Mouse (Mus musculus) embryonic facial prominence, embryonic 15.5 days (tissue): ENCODE data around the gene 3110040M04Rik. TPM values are rescaled to one million over a fixed set of nuclear protein-coding genes. Genes with fewer than 3 reads are reported as not detected.

Experiments
- ATAC-seq: fragments of 200-750 bp; cut with Nextera tagmentation; 2 replicates; pipeline ENCODE4 v1.8.0; 2017; ENCODE audit warnings: low read depth, moderate TSS enrichment; ENCODE audit not compliant: insufficient number of reproducible peaks, low FRiP score, low TSS enrichment
- H3K27ac ChIP-seq: fragments of 300-500 bp; sonication (generic); replicated peaks from 2 replicates; pipeline ENCODE4 v1.5.1; 2015; ENCODE audit warnings: mild to moderate bottlenecking, inconsistent platforms
- H3K27me3 ChIP-seq: fragments of 300-500 bp; sonication (generic); 2 replicates; pipeline ENCODE4 v1.6.1; 2015; ENCODE audit warnings: inconsistent platforms
- H3K36me3 ChIP-seq: fragments of 300-500 bp; sonication (generic); 2 replicates; pipeline ENCODE4 v1.6.1; 2015; ENCODE audit warnings: mild to moderate bottlenecking, inconsistent platforms
- H3K4me1 ChIP-seq: fragments of 300-500 bp; sonication (generic); 2 replicates; pipeline ENCODE4 v1.6.1; 2015; ENCODE audit warnings: inconsistent platforms
- H3K4me2 ChIP-seq: fragments of 300-500 bp; sonication (generic); replicated peaks from 2 replicates; pipeline ENCODE4 v1.6.1; 2015; ENCODE audit warnings: mild to moderate bottlenecking, inconsistent platforms
- H3K4me3 ChIP-seq: fragments of 300-500 bp; sonication (generic); replicated peaks from 2 replicates; pipeline ENCODE4 v1.5.1; 2015; ENCODE audit warnings: mild to moderate bottlenecking, inconsistent platforms
- H3K9ac ChIP-seq: fragments of 300-500 bp; sonication (generic); 2 replicates; pipeline ENCODE4 v1.6.1; 2015; ENCODE audit warnings: inconsistent platforms
- H3K9me3 ChIP-seq: fragments of 300-500 bp; sonication (generic); replicated peaks from 2 replicates; pipeline ENCODE4 v1.6.1; 2016; ENCODE audit warnings: inconsistent platforms
- WGBS: fragments of 180-500 bp; shearing (Covaris S2); methylation state at CpG from one replicate; pipeline ENCODE4 v1.1.7; 2015; 5-methylcytosine and 5-hydroxymethylcytosine counted together
- polyA plus RNA-seq: library from polyadenylated mRNA; unstranded; fragments of >200 nt; fragmentation: Nextera tagmentation; extraction: Ambion mirVana; gene quantifications from 2 replicates; pipeline ENCODE4 v1.2.1, GENCODE M21; 2015

Gene 3110040M04Rik
- polyA plus RNA-seq, 1 experiment from 2014 or later: not detected

DNA sequence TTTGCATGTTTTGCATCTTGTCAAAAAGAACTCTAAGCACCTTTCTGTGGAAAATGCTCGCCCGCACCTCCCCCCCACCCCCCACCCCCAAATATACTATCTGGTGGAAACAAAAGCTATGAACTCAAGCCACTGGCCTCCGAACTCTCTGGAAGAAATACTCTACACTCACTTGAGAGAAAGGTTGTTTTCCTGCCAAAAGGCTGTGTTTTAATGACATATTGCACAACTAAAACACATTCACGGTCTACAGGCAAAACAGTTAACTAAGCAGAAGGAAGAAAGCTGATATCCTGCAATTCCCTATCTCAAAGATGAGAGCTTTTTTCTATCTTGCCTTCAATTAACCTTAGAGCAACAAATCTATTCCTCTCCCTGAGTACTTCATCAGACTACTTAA is 39.4 kb downstream of the 3110040M04Rik start:
- WGBS: 85% methylated on average over 4 of the region's 4 CpGs
- Histone ChIP-seq H3K9me3 (no peaks in the 10 kb centered on the region), H3K9ac (no peak overlapping the region), H3K4me3 (no peak overlapping the region), H3K27me3 (no peaks in the 10 kb centered on the region), H3K36me3 (no peaks in the 10 kb centered on the region), H3K4me1 (no peaks in the 10 kb centered on the region), H3K4me2 (no peak overlapping the region), H3K27ac (no peak overlapping the region)
- ATAC-seq: no peak

DNA sequence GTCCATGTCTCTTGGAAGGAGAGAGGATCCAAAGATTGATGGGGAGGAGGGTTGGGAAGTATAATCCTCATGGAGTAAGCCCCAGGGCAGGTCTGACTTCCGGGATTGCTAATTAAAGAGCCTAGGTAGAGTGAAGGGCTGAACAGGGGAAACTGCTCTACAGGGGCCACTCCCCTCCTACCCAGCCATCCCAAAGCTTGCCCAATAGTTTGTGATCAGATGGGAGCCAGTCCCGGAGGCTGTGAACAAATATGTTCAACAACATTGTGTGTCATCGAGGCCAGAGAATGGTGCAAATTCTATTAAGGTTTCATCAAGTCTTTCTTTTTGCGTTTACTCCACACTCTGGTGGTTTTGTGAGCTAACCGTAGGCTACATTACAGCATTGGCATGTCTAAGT is 40.1 kb downstream of the 3110040M04Rik start:
- no peak overlapping the region for H3K9ac ChIP-seq
- H3K27me3 ChIP-seq: no peaks in the 10 kb centered on the region
- no peak for ATAC-seq
- 85% methylated on average over 5 of the region's 5 CpGs for WGBS
- H3K36me3 ChIP-seq: no peaks in the 10 kb centered on the region
- no peak overlapping the region for H3K4me2 ChIP-seq
- no peak overlapping the region for H3K27ac ChIP-seq
- H3K9me3 ChIP-seq: no peaks in the 10 kb centered on the region
- H3K4me1 ChIP-seq: no peaks in the 10 kb centered on the region
- no peak overlapping the region for H3K4me3 ChIP-seq

DNA sequence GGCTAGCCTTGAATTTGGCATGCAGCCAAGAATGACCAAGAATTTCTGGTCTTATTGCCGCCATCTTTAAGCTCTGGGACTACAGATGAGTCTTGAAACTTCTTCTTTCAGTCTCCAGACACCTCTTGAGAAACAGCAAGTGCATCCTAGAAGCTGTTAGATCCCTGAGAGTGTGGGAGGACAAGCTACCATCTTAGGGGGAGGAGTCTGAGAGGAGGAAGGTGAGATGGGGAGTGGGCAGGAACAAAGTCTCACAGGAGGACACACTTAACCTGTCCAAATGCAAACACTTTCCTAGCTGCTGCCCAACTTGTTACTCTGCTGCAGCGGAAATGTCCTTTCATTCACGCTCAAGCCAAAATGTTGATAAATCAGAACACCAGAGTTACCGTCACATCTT is 40.8 kb downstream of the 3110040M04Rik start:
- H3K4me2 ChIP-seq: no peak overlapping the region
- no peaks in the 10 kb centered on the region for H3K9me3 ChIP-seq
- H3K4me3 ChIP-seq: no peak overlapping the region
- no peak overlapping the region for H3K27ac ChIP-seq
- 92% methylated on average over 4 of the region's 4 CpGs for WGBS
- H3K9ac ChIP-seq: no peak overlapping the region
- ATAC-seq: no peak
- H3K4me1 ChIP-seq: no peaks in the 10 kb centered on the region
- no peaks in the 10 kb centered on the region for H3K27me3 ChIP-seq
- no peaks in the 10 kb centered on the region for H3K36me3 ChIP-seq

DNA sequence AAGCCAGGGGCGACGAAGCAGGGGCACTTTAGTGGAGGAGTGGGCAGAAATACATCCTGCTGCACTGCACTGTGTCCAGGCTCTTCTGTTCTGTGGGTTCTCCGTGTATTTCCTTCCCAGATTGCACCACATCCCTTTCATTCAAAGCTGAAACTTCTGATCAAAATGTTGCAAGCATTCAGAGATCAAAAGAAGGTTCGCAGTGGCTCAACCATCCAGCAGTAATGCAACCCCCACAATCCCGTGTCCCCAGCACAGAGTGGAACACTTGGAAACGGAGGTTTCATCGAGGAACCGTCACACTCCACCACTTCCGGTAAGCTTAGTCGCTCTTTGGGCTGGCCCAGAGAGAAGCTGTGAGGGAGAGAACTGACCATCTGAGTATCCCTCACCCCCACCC is 41.2 kb downstream of the 3110040M04Rik start:
- Histone ChIP-seq H3K9ac (no peak overlapping the region), H3K4me1 (no peaks in the 10 kb centered on the region), H3K4me2 (no peak overlapping the region), H3K4me3 (no peak overlapping the region), H3K27me3 (no peaks in the 10 kb centered on the region), H3K9me3 (no peaks in the 10 kb centered on the region), H3K36me3 (no peaks in the 10 kb centered on the region), H3K27ac (no peak overlapping the region)
- ATAC-seq: no peak
- 81% methylated on average over 10 of the region's 10 CpGs for WGBS

DNA sequence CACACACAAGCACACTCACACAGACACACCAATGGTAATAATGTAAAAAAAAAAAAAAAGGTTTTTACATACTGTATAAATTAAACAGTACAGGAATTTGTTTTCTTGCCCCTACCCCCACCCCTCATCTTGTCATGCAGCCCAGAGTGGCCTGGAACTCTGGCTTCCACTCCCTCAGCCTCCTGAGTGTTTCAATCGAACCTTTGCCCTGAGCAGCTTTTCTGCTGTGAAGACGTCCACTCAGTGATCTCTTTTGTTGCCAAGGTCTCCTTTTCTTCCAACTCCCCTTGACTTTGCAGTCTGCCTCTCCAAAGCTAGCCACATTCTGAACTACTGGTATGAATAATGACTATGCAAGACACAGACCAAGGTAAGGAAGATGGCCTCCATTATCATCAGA is 41.9 kb downstream of the 3110040M04Rik start:
- H3K27ac ChIP-seq: no peak overlapping the region
- H3K9ac ChIP-seq: no peak overlapping the region
- no peaks in the 10 kb centered on the region for H3K9me3 ChIP-seq
- H3K4me3 ChIP-seq: no peak overlapping the region
- no peak overlapping the region for H3K4me2 ChIP-seq
- H3K36me3 ChIP-seq: no peaks in the 10 kb centered on the region
- peaks cover 6% of the 10 kb centered on the region for H3K4me1 ChIP-seq
- no peaks in the 10 kb centered on the region for H3K27me3 ChIP-seq
- ATAC-seq: no peak
- WGBS: 70% methylated on average over 2 of the region's 2 CpGs

DNA sequence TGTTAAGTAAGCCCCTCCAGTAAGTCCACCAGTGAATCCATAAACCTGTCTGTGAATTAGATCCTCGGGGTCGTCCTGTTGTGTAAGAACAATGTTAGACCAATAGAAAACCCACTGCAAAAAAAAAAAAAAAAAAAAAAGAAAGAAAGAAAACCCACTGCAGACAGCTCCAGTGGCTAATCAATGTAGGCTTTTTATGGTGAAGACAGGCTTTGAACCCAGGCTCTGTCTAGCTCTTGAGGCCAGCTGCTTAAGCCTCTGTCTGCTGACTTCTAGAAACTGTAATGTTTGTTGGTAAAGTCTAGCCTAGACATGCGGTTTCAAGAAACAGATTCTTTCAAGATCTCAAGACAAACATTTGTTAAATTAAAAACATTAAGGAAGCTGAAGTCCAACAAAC is 46.2 kb downstream of the 3110040M04Rik start:
- Histone ChIP-seq H3K9ac (no peak overlapping the region), H3K4me1 (peaks cover 17% of the 10 kb centered on the region), H3K4me3 (peak overlapping the region; percentile 23; the same call in 1 of the 2 replicates), H3K4me2 (0 out of 2 replicates have a peak overlapping the region, but pooled peaks have one; percentile 36), H3K36me3 (no peaks in the 10 kb centered on the region), H3K9me3 (no peaks in the 10 kb centered on the region), H3K27me3 (no peaks in the 10 kb centered on the region), H3K27ac (peak overlapping the region; percentile 45)
- no peak for ATAC-seq
- WGBS: 67% methylated on average over 3 of the region's 3 CpGs

DNA sequence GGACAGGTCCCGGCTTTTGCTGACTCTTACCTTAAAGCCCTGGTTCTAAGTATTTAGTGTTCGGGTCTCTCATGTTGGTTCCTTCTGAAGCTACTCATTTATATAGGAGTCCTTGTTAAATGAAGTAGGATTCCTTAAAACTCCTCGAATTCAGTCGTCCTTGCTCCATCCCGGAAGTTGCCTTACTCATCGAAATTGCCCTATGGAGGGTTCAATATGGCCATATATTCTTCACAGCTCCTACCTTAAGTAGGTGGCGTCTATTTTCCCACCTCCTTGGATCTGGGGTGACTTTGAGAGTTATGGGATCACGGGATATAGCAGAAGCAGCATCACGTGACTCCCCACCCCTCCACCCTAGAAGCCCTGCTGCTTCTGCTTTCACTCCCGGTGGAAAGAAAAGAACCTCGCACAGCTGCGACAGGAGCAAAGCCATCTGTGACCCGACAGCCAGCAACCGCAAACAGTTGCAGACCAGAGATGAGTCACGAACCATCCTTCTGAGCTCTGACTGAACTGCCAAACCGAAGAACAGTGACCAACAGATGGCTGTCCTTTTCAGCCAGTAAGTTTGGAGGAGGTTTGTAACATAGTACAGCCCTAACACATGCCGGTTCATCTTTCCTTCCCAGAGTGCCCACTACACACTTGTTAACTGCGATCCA is 46.7 kb downstream of the 3110040M04Rik start:
- H3K27ac ChIP-seq: peak overlapping the region; percentile 45
- peak overlapping the region; percentile 23 for H3K4me3 ChIP-seq
- peak overlapping the region; percentile 36 for H3K4me2 ChIP-seq
- peaks cover 17% of the 10 kb centered on the region for H3K4me1 ChIP-seq
- H3K36me3 ChIP-seq: no peaks in the 10 kb centered on the region
- H3K9me3 ChIP-seq: no peaks in the 10 kb centered on the region
- 38% methylated on average over 18 of the region's 18 CpGs for WGBS
- no peak overlapping the region for H3K9ac ChIP-seq
- ATAC-seq: peak; percentile 81
- no peaks in the 10 kb centered on the region for H3K27me3 ChIP-seq

DNA sequence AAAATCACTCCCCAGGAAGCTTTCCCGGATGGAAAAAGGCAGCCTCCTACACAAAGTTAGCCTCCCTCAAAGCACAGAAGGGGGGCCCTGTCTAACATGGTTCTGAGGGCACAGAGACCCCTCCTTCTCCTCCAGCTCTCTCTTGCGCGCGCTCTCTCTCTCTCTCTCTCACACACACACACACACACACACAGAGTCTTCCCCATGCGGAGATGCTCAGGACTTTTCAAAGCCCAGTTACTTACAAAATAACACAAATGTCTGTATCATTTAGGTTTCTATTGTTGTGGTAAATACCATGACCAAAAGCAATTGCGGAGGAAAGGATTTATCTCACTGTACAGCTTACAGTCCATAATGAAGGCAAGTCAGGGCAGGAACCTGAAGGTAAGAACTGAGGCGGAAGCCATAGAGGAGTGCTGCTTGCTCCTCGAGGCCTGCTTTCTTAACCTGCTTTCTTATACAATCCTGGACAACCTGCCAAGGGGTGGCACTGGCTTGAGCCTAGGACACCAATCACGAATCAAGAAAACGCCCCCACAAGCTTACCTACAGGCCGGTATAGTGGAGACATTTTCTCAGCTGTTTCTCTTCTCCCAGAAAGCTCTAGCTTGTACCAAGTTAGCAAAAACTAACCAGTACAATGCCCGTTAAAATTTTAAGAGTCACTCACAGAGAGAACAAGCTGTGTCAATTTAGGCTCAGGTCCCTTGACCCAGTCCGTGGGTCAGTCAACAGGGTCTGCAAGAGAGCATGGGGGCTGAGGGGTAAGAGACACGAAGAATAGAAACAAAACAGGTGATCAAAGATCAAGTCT is 47.5 kb downstream of the 3110040M04Rik start:
- Histone ChIP-seq H3K9ac (no peak overlapping the region), H3K27me3 (no peaks in the 10 kb centered on the region), H3K4me3 (peak overlapping the region; percentile 23), H3K9me3 (no peaks in the 10 kb centered on the region), H3K27ac (peak overlapping the region; percentile 45), H3K36me3 (no peaks in the 10 kb centered on the region), H3K4me2 (peak overlapping the region; percentile 36), H3K4me1 (peaks cover 17% of the 10 kb centered on the region)
- 54% methylated on average over 14 of the region's 14 CpGs for WGBS
- no peak for ATAC-seq

Other genes starting within 250 kb of the 3110040M04Rik start
- gene Hmcn1, start 210.7 kb upstream of the 3110040M04Rik start, polyA plus RNA-seq: 26.4 and 27.2 TPM in 2 replicates
- gene Gm47985, start 21.6 kb upstream of the 3110040M04Rik start, polyA plus RNA-seq: 0.16 TPM in 1 of 2 replicates, not detected in the other
- gene Gm8947, start 11.7 kb upstream of the 3110040M04Rik start, polyA plus RNA-seq: 0.28 and 0.44 TPM in 2 replicates
- gene Gm47995, start 5.7 kb upstream of the 3110040M04Rik start, polyA plus RNA-seq: not detected in 2 replicates
- gene Gm47996, start 6.0 kb downstream of the 3110040M04Rik start, polyA plus RNA-seq: not detected in 2 replicates
- gene Ivns1abp, start 140.4 kb downstream of the 3110040M04Rik start, polyA plus RNA-seq: 256 and 268 TPM in 2 replicates
- gene Swt1, start 224.3 kb downstream of the 3110040M04Rik start, polyA plus RNA-seq: 24.2 and 26.7 TPM in 2 replicates
- gene Trmt1l, start 224.4 kb downstream of the 3110040M04Rik start, polyA plus RNA-seq: 44.9 and 48.2 TPM in 2 replicates